Mouse (Mus musculus) kidney, postnatal 0 days (tissue): ENCODE data around the gene Srcin1. TPM values are rescaled to one million over a fixed set of nuclear protein-coding genes. Genes with fewer than 3 reads are reported as not detected.

ENCODE experiments used
- ATAC-seq: fragments of 200-750 bp; cut with Nextera tagmentation; replicated peaks from 2 replicates; pipeline ENCODE4 v1.8.0; 2017; ENCODE audit warnings: low read depth, moderate number of reproducible peaks, moderate TSS enrichment, moderate library complexity; ENCODE audit not compliant: low FRiP score
- DNase-seq: peaks from one replicate; pipeline ENCODE4 v3.0.0-alpha.2; 2016; ENCODE audit warnings: low spot score
- H3K27ac ChIP-seq: fragments of 300-500 bp; sonication (generic); 2 replicates; pipeline ENCODE4 v1.5.1; 2014; ENCODE audit warnings: mild to moderate bottlenecking
- H3K27me3 ChIP-seq: fragments of 300-500 bp; sonication (generic); 2 replicates; pipeline ENCODE4 v1.6.1; 2014; ENCODE audit warnings: low read length, mixed read lengths; ENCODE audit not compliant: insufficient read depth
- H3K36me3 ChIP-seq: fragments of 300-500 bp; sonication (generic); 2 replicates; pipeline ENCODE4 v1.6.1; 2014; ENCODE audit warnings: low read length, mixed read lengths; ENCODE audit not compliant: insufficient read depth
- H3K4me1 ChIP-seq: fragments of 300-500 bp; sonication (generic); replicated peaks from 2 replicates; pipeline ENCODE4 v1.6.1; 2014; ENCODE audit warnings: antibody characterized with exemption, low read length, mixed read lengths; ENCODE audit not compliant: insufficient read depth
- H3K4me2 ChIP-seq: fragments of 300-500 bp; sonication (generic); 2 replicates; pipeline ENCODE4 v1.6.1; 2014; ENCODE audit warnings: mild to moderate bottlenecking, low read length, moderate library complexity, mixed read lengths
- H3K4me3 ChIP-seq: fragments of 300-500 bp; sonication (generic); replicated peaks from 2 replicates; pipeline ENCODE4 v1.5.1; 2014; ENCODE audit warnings: low read depth, low read length
- H3K9ac ChIP-seq: fragments of 300-500 bp; sonication (generic); 2 replicates; pipeline ENCODE4 v1.6.1; 2014; ENCODE audit warnings: low read depth, low read length
- H3K9me3 ChIP-seq: fragments of 300-500 bp; sonication (generic); replicated peaks from 2 replicates; pipeline ENCODE4 v1.6.1; 2016; ENCODE audit warnings: low read length, inconsistent platforms, mixed read lengths
- CTCF ChIP-seq: IDR thresholded peaks from 2 replicates; pipeline ENCODE4 v1.5.1; 2016; ENCODE audit warnings: antibody characterized with exemption, low read depth, mild to moderate bottlenecking, moderate library complexity
- WGBS: fragments of 180-500 bp; shearing (Covaris S2); extraction: QIAGEN DNeasy Blood & Tissue Kit; methylation state at CpG from one replicate; pipeline ENCODE4 v1.1.7; 2014; 5-methylcytosine and 5-hydroxymethylcytosine counted together
- polyA plus RNA-seq: library from polyadenylated mRNA; unstranded; fragments of >200 nt; fragmentation: Nextera tagmentation; extraction: Ambion mirVana; gene quantifications from 2 replicates; pipeline ENCODE4 v1.2.1, GENCODE M21; 2015

The Srcin1 gene
- polyA plus RNA-seq, 1 experiment from 2014 or later, result 0.59 TPM

DNA sequence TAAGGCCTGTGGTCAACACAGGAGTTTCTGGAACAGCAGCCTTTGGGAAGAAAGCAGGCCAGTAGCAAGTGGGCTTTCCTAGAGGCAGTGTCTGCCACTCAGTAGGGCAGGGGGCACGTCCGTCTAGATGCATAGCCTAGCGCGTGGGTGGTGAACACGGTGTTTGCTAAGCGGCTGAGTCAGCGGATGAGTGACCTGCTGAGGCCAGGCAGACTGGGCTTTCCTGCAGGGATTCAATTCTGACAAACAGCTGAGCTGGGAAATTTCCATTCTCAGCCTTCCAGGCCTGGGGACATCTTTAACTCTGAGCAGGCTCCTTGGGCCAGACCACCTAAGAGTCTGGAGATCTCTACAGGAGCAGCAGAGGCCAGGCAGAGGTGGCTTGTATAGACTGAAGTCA is 98.6 kb downstream of the Srcin1 start:
- H3K36me3 ChIP-seq, result peaks cover 27% of the 10 kb centered on the region; the same call in 1 of the 2 replicates
- H3K4me3 ChIP-seq, result no peak overlapping the region
- 42% methylated on average over 7 of the region's 7 CpGs for WGBS
- no peaks in the 10 kb centered on the region for H3K27me3 ChIP-seq
- TF ChIP-seq CTCF, result no peak
- H3K27ac ChIP-seq, result no peak overlapping the region
- DNase-seq (peak; percentile 36), ATAC-seq (no peak)
- no peak overlapping the region for H3K4me2 ChIP-seq
- H3K9ac ChIP-seq, result no peak overlapping the region
- H3K4me1 ChIP-seq, result peaks cover 3% of the 10 kb centered on the region
- H3K9me3 ChIP-seq, result no peaks in the 10 kb centered on the region

- H3K36me3 ChIP-seq, result peaks cover 30% of the 10 kb centered on the region; the same call in 1 of the 2 replicates
Measured at GRCm38 (mm10) chr11:97476334-97477095, 99.5 kb downstream of the Srcin1 start.

DNA sequence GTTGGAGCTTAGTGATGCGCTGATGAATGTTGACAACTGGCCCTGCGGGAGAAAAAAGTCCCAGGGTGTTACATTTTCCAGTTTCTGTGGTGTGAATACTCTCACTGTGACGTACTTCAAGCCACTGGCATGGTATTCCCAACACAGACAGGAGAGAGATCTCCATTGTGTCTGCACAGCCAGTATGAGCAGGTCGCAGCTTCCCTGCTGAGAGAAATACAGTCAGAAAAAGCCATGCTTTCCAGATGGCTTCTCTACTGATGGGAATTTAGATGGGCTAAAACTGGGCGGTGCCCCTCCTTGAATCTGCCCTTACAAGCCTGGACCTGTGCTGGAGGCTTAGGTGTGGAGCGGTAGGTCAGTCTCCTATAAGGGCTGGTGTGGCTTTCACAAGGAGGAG is 104.7 kb downstream of the Srcin1 start:
- no peak for ATAC-seq
- no peak overlapping the region for H3K27ac ChIP-seq
- no peak for DNase-seq
- H3K4me3 ChIP-seq, result no peak overlapping the region
- WGBS, result 84% methylated on average over 6 of the region's 6 CpGs
- no peak for TF ChIP-seq CTCF
- no peaks in the 10 kb centered on the region for H3K9me3 ChIP-seq
- H3K36me3 ChIP-seq, result peaks cover 60% of the 10 kb centered on the region
- H3K9ac ChIP-seq, result no peak overlapping the region
- H3K27me3 ChIP-seq, result no peaks in the 10 kb centered on the region
- H3K4me1 ChIP-seq, result no peaks in the 10 kb centered on the region
- no peak overlapping the region for H3K4me2 ChIP-seq

More at GRCm38 (mm10) chr11:97476334-97477095, 99.5 kb downstream of the Srcin1 start:
- Histone ChIP-seq H3K27ac (no peak overlapping the region), H3K4me2 (no peak overlapping the region), H3K27me3 (no peaks in the 10 kb centered on the region), H3K4me1 (no peaks in the 10 kb centered on the region; the same call in 1 of the 2 replicates), H3K9ac (no peak overlapping the region), H3K4me3 (no peak overlapping the region), H3K9me3 (no peaks in the 10 kb centered on the region)
- DNase-seq (peak; percentile 90), ATAC-seq (0 out of 2 replicates have a peak, but pooled peaks have one; percentile 30)
- TF ChIP-seq CTCF, result peak; percentile 87
- WGBS, result 59% methylated on average over 8 of the region's 8 CpGs

- no peak overlapping the region for H3K27ac ChIP-seq
- DNase-seq (no peak), ATAC-seq (no peak)
- no peak overlapping the region for H3K4me3 ChIP-seq
- peaks cover 60% of the 10 kb centered on the region for H3K36me3 ChIP-seq
- no peak for TF ChIP-seq CTCF
- no peaks in the 10 kb centered on the region for H3K4me1 ChIP-seq
- no peak overlapping the region for H3K9ac ChIP-seq
- 96% methylated on average over 7 of the region's 7 CpGs for WGBS
- H3K27me3 ChIP-seq, result no peaks in the 10 kb centered on the region
- H3K4me2 ChIP-seq, result no peak overlapping the region
- H3K9me3 ChIP-seq, result no peaks in the 10 kb centered on the region
Measured at GRCm38 (mm10) chr11:97469828-97470227, 106.2 kb downstream of the Srcin1 start.

- Histone ChIP-seq H3K9ac (no peak overlapping the region), H3K4me1 (no peaks in the 10 kb centered on the region), H3K27me3 (no peaks in the 10 kb centered on the region), H3K4me3 (no peak overlapping the region), H3K4me2 (no peak overlapping the region), H3K36me3 (peaks cover 62% of the 10 kb centered on the region), H3K27ac (no peak overlapping the region), H3K9me3 (no peaks in the 10 kb centered on the region)
- peak; percentile 94 for DNase-seq
- ATAC-seq, result peak; percentile 21; the same call in 1 of the 2 replicates
- 41% methylated on average over 14 of the region's 14 CpGs for WGBS
- TF ChIP-seq CTCF, result peak; percentile 98
Measured at GRCm38 (mm10) chr11:97468639-97469287, 107.2 kb downstream of the Srcin1 start.

- Histone ChIP-seq H3K4me2 (no peak overlapping the region), H3K9me3 (no peaks in the 10 kb centered on the region), H3K27ac (no peak overlapping the region), H3K9ac (0 out of 2 replicates have a peak overlapping the region, but pooled peaks have one; percentile 5), H3K36me3 (peaks cover 68% of the 10 kb centered on the region), H3K4me1 (no peaks in the 10 kb centered on the region), H3K4me3 (no peak overlapping the region), H3K27me3 (no peaks in the 10 kb centered on the region)
- 73% methylated on average over 10 of the region's 10 CpGs for WGBS
- ATAC-seq, result no peak
- no peak for DNase-seq
- TF ChIP-seq CTCF, result no peak
Measured at GRCm38 (mm10) chr11:97466444-97467160, 109.4 kb downstream of the Srcin1 start.
